Mouse (Mus musculus): ENCODE results near the gene Gimap7. TPM values are rescaled to one million over a fixed set of nuclear protein-coding genes. Genes with fewer than 3 reads are reported as not detected.

Gene Gimap7
- polyA plus RNA-seq, 1 experiment from 2014 or later, result not detected

- DNase-seq, result peak; percentile 65
- Histone ChIP-seq H3K27me3 (ENCODE audit: insufficient read depth, low read length) (no peaks in the 10 kb centered on the region), H3K4me2 (no peak overlapping the region), H3K4me1 (ENCODE audit: insufficient read depth) (no peaks in the 10 kb centered on the region), H3K27ac (ENCODE audit: low read depth) (no peak overlapping the region), H3K9ac (no peak overlapping the region), H3K36me3 (ENCODE audit: insufficient read depth) (no peaks in the 10 kb centered on the region), H3K4me3 (ENCODE audit: low read depth, low read length) (no peak overlapping the region), H3K9me3 (ENCODE audit: low read depth, low read length) (no peaks in the 10 kb centered on the region)
- WGBS, result 58% methylated on average over 7 of the region's 7 CpGs
- TF ChIP-seq CTCF (IDR thresholded peaks at IDR 0.05; ENCODE audit: low read depth), result no peak
- no peak for ATAC-seq (ENCODE audit: insufficient read depth)
These were observed 45.3 kb downstream of the Gimap7 start for GRCm38 (mm10) chr6:48763567-48764270.

GRCm38 (mm10) chr6:48764496-48764895, 46.1 kb downstream of the Gimap7 start:
- WGBS, result 86% methylated on average over 10 of the region's 10 CpGs
- H3K36me3 ChIP-seq (ENCODE audit: insufficient read depth), result no peaks in the 10 kb centered on the region
- no peak overlapping the region for H3K4me3 ChIP-seq (ENCODE audit: low read depth, low read length)
- H3K4me2 ChIP-seq, result no peak overlapping the region
- DNase-seq, result no peak
- ATAC-seq (ENCODE audit: insufficient read depth), result no peak
- H3K9me3 ChIP-seq (ENCODE audit: low read depth, low read length), result no peaks in the 10 kb centered on the region
- H3K27me3 ChIP-seq (ENCODE audit: insufficient read depth, low read length), result no peaks in the 10 kb centered on the region
- no peak for TF ChIP-seq CTCF (IDR thresholded peaks at IDR 0.05; ENCODE audit: low read depth)
- no peak overlapping the region for H3K9ac ChIP-seq
- no peaks in the 10 kb centered on the region for H3K4me1 ChIP-seq (ENCODE audit: insufficient read depth)
- no peak overlapping the region for H3K27ac ChIP-seq (ENCODE audit: low read depth)

- no peak for TF ChIP-seq CTCF (IDR thresholded peaks at IDR 0.05; ENCODE audit: low read depth)
- Histone ChIP-seq H3K4me1 (ENCODE audit: insufficient read depth) (no peaks in the 10 kb centered on the region), H3K4me3 (ENCODE audit: low read depth, low read length) (no peak overlapping the region), H3K9me3 (ENCODE audit: low read depth, low read length) (no peaks in the 10 kb centered on the region), H3K27ac (ENCODE audit: low read depth) (no peak overlapping the region), H3K36me3 (ENCODE audit: insufficient read depth) (no peaks in the 10 kb centered on the region), H3K9ac (no peak overlapping the region), H3K27me3 (ENCODE audit: insufficient read depth, low read length) (no peaks in the 10 kb centered on the region), H3K4me2 (no peak overlapping the region)
- 64% methylated on average over 9 of the region's 9 CpGs for WGBS
- ATAC-seq (ENCODE audit: insufficient read depth) (no peak), DNase-seq (no peak)
These were observed 49.9 kb downstream of the Gimap7 start for GRCm38 (mm10) chr6:48768178-48768869.

GRCm38 (mm10) chr6:48768933-48769332, 50.5 kb downstream of the Gimap7 start:
- Histone ChIP-seq H3K27ac (ENCODE audit: low read depth) (no peak overlapping the region), H3K4me1 (ENCODE audit: insufficient read depth) (no peaks in the 10 kb centered on the region), H3K9me3 (ENCODE audit: low read depth, low read length) (no peaks in the 10 kb centered on the region), H3K27me3 (ENCODE audit: insufficient read depth, low read length) (no peaks in the 10 kb centered on the region), H3K4me2 (no peak overlapping the region), H3K36me3 (ENCODE audit: insufficient read depth) (no peaks in the 10 kb centered on the region), H3K9ac (no peak overlapping the region), H3K4me3 (ENCODE audit: low read depth, low read length) (no peak overlapping the region)
- WGBS, result 73% methylated on average over 3 of the region's 3 CpGs
- no peak for TF ChIP-seq CTCF (IDR thresholded peaks at IDR 0.05; ENCODE audit: low read depth)
- DNase-seq (no peak), ATAC-seq (ENCODE audit: insufficient read depth) (no peak)

- WGBS, result 89% methylated on average over 3 of the region's 3 CpGs
- no peaks in the 10 kb centered on the region for H3K36me3 ChIP-seq (ENCODE audit: insufficient read depth)
- no peaks in the 10 kb centered on the region for H3K27me3 ChIP-seq (ENCODE audit: insufficient read depth, low read length)
- H3K9ac ChIP-seq, result no peak within 1 kb of the TSS
- no peaks in the 10 kb centered on the region for H3K9me3 ChIP-seq (ENCODE audit: low read depth, low read length)
- ATAC-seq (ENCODE audit: insufficient read depth) (no peak), DNase-seq (no peak)
- no peak for TF ChIP-seq CTCF (IDR thresholded peaks at IDR 0.05; ENCODE audit: low read depth)
- no peak within 1 kb of the TSS for H3K27ac ChIP-seq (ENCODE audit: low read depth)
- H3K4me1 ChIP-seq (ENCODE audit: insufficient read depth), result no peaks in the 10 kb centered on the region
- no peak within 1 kb of the TSS for H3K4me3 ChIP-seq (ENCODE audit: low read depth, low read length)
- no peak within 1 kb of the TSS for H3K4me2 ChIP-seq
These were observed 52.3 kb downstream of the Gimap7 start, which contains the start of gene Gimap3 for GRCm38 (mm10) chr6:48770696-48771095. TSS of gene Gimap3 (minus strand) at chr6:48770851.

- Histone ChIP-seq H3K27me3 (ENCODE audit: insufficient read depth, low read length) (no peaks in the 10 kb centered on the region), H3K9me3 (ENCODE audit: low read depth, low read length) (no peaks in the 10 kb centered on the region), H3K4me2 (no peak overlapping the region), H3K9ac (no peak overlapping the region), H3K27ac (ENCODE audit: low read depth) (no peak overlapping the region), H3K4me1 (ENCODE audit: insufficient read depth) (no peaks in the 10 kb centered on the region), H3K4me3 (ENCODE audit: low read depth, low read length) (no peak overlapping the region), H3K36me3 (ENCODE audit: insufficient read depth) (no peaks in the 10 kb centered on the region)
- 10% methylated on average over 8 of the region's 8 CpGs for WGBS
- DNase-seq (peak; percentile 88), ATAC-seq (ENCODE audit: insufficient read depth) (peak; percentile 68)
- peak; percentile 93 for TF ChIP-seq CTCF (IDR thresholded peaks at IDR 0.05; ENCODE audit: low read depth)
These were observed 53.6 kb downstream of the Gimap7 start for GRCm38 (mm10) chr6:48772030-48772429.

Other genes with a start within 250 kb of the Gimap7 start
- 7.4 and 7.9 TPM in 2 replicates for gene Atp6v0e2, start 181.0 kb upstream of the Gimap7 start, polyA plus RNA-seq (2014; fragmentation: Nextera tagmentation; extraction: Ambion mirVana)
- 5.4 and 7.8 TPM in 2 replicates for gene Lrrc61, start 163.8 kb upstream of the Gimap7 start, polyA plus RNA-seq (2014; fragmentation: Nextera tagmentation; extraction: Ambion mirVana)
- 43.1 and 47.0 TPM in 2 replicates for gene Rarres2, start 145.8 kb upstream of the Gimap7 start, polyA plus RNA-seq (2014; fragmentation: Nextera tagmentation; extraction: Ambion mirVana)
- gene Gm45021, start 129.0 kb upstream of the Gimap7 start, polyA plus RNA-seq (2014; fragmentation: Nextera tagmentation; extraction: Ambion mirVana), result not detected in 2 replicates
- gene Repin1, start 124.7 kb upstream of the Gimap7 start, polyA plus RNA-seq (2014; fragmentation: Nextera tagmentation; extraction: Ambion mirVana), result 30.3 and 31.5 TPM in 2 replicates
- gene Gm44965, start 124.7 kb upstream of the Gimap7 start, polyA plus RNA-seq (2014; fragmentation: Nextera tagmentation; extraction: Ambion mirVana), result not detected in 2 replicates
- 7.6 and 7.8 TPM in 2 replicates for gene Zfp775, start 116.6 kb upstream of the Gimap7 start, polyA plus RNA-seq (2014; fragmentation: Nextera tagmentation; extraction: Ambion mirVana)
- 0.34 and 0.49 TPM in 2 replicates for gene AI854703, start 91.9 kb upstream of the Gimap7 start, polyA plus RNA-seq (2014; fragmentation: Nextera tagmentation; extraction: Ambion mirVana)
- gene Gimap8, start 71.4 kb upstream of the Gimap7 start, polyA plus RNA-seq (2014; fragmentation: Nextera tagmentation; extraction: Ambion mirVana), result 1.3 and 1.5 TPM in 2 replicates
- gene Gimap9, start 42.5 kb upstream of the Gimap7 start, polyA plus RNA-seq (2014; fragmentation: Nextera tagmentation; extraction: Ambion mirVana), result 11.7 and 12.7 TPM in 2 replicates
- gene Gimap4, start 34.1 kb upstream of the Gimap7 start, polyA plus RNA-seq (2014; fragmentation: Nextera tagmentation; extraction: Ambion mirVana), result 25.6 and 27.8 TPM in 2 replicates
- 38.0 and 38.5 TPM in 2 replicates for gene Gimap6, start 10.4 kb upstream of the Gimap7 start, polyA plus RNA-seq (2014; fragmentation: Nextera tagmentation; extraction: Ambion mirVana)
- gene Gm28053, start within 50 bp of the Gimap7 start, polyA plus RNA-seq (2014; fragmentation: Nextera tagmentation; extraction: Ambion mirVana), result 3.8 and 3.9 TPM in 2 replicates
- gene Gimap1, start 20.4 kb downstream of the Gimap7 start, polyA plus RNA-seq (2014; fragmentation: Nextera tagmentation; extraction: Ambion mirVana), result 35.3 and 37.2 TPM in 2 replicates
- 20.7 and 21.7 TPM in 2 replicates for gene Gimap5, start 27.6 kb downstream of the Gimap7 start, polyA plus RNA-seq (2014; fragmentation: Nextera tagmentation; extraction: Ambion mirVana)
- gene Gimap3, start 52.2 kb downstream of the Gimap7 start, polyA plus RNA-seq (2014; fragmentation: Nextera tagmentation; extraction: Ambion mirVana), result not detected in 2 replicates
- 213 and 226 TPM in 2 replicates for gene Tmem176a, start 122.3 kb downstream of the Gimap7 start, polyA plus RNA-seq (2014; fragmentation: Nextera tagmentation; extraction: Ambion mirVana)
- 387 and 409 TPM in 2 replicates for gene Tmem176b, start 122.9 kb downstream of the Gimap7 start, polyA plus RNA-seq (2014; fragmentation: Nextera tagmentation; extraction: Ambion mirVana)
- not detected in 2 replicates for gene Aoc1, start 154.3 kb downstream of the Gimap7 start, polyA plus RNA-seq (2014; fragmentation: Nextera tagmentation; extraction: Ambion mirVana)
- not detected in 2 replicates for gene 1600015I10Rik, start 211.3 kb downstream of the Gimap7 start, polyA plus RNA-seq (2014; fragmentation: Nextera tagmentation; extraction: Ambion mirVana)